Mouse (Mus musculus) spleen, postnatal 0 days (tissue): ENCODE measurements around the gene Mepce. TPM values are rescaled to one million over a fixed set of nuclear protein-coding genes. Genes with fewer than 3 reads are reported as not detected.

ENCODE experiments used
- polyA plus RNA-seq: library from polyadenylated mRNA; unstranded; fragments of >200 nt; fragmentation: Nextera tagmentation; extraction: Ambion mirVana; gene quantifications from 2 replicates; pipeline ENCODE4 v1.2.1, GENCODE M21; 2015

Mepce gene
- polyA plus RNA-seq, result 8.4 and 9.4 TPM in 2 replicates

GRCm38 (mm10) chr5:137787151-137787928 is at the start of gene Mepce, which contains the start of gene Zcwpw1:
TSS of gene Mepce (minus strand) at chr5:137787655.
TSS of gene Zcwpw1 (plus strand) at chr5:137787798.

GRCm38 (mm10) chr5:137835966-137836520 is 48.6 kb upstream of the Mepce start, which contains the start of gene Pilra:
TSS of gene Pilra (minus strand) at chr5:137836281.

DNA sequence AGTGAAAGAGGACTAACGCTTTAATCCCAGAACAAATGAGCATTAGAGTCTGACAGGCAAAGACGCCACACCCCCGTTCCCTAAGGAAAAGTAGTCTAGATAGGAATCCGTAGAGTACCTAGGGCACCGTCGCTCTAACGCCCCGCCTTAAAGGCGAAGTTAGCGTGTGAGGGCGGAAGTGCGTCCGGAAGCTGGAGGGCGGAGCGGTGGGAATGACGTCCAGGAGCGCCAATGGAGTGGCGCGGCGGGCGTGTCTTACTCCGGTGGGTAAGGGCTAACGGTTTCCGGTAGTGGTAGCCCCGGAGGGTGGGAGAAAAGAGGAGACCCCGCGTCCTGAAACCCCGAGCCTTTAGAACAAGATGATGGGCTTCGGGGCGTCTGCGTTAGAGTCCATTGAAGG is 8.8 kb downstream of the Mepce start, which contains the start of gene Ppp1r35:
Gene Ppp1r35 (plus strand): TSS at position 215 of the 400 bp plus-strand sequence.

DNA sequence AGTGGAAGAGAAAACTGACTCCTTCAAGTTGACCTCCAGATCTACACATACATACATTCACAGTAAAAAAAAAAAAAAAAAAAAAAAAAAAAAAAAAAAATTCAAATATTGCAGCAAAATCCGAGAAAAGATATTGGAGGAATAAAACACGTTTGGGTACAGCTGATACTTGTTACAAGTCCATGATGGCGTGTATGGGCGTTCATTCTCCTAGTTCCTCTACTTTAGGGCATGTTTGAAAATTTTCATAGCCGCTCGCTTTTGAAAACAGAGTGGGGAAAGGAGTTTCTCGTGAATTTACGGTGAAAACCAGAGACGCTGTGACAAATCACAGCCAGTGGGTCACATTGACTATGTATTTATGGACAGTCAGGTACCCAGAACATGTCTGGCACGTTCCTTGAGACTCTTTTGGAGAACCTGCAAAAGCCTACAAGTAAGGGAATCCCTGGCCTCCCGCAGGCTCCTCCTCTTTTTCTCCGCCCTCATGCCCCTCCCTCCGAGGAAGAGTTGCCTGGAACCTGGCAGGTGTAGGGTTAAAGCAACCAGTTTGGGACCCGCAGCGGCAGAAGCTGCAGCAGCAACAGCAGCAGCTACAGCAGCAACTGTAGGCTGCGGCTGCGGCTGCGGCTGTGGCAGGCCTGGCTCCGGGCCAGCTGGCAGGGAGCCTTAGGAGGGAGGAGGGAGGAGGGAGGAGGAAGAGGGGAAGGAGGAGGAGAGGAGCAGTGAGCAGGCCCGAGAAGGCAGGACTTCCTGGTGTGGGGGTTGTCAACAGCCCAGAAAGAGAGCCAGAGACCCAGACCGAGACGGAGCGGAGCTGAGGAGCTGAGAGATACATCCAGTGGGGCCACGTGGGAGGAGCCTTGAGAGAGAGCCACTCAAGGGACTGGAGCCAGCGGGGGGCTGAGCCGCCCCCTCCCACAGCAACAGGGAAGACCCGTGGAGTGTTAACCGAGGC is 42.0 kb downstream of the Mepce start, which contains the start of gene Tsc22d4:
Gene Tsc22d4 (plus strand): TSS at position 517 of the 958 bp plus-strand sequence.

DNA sequence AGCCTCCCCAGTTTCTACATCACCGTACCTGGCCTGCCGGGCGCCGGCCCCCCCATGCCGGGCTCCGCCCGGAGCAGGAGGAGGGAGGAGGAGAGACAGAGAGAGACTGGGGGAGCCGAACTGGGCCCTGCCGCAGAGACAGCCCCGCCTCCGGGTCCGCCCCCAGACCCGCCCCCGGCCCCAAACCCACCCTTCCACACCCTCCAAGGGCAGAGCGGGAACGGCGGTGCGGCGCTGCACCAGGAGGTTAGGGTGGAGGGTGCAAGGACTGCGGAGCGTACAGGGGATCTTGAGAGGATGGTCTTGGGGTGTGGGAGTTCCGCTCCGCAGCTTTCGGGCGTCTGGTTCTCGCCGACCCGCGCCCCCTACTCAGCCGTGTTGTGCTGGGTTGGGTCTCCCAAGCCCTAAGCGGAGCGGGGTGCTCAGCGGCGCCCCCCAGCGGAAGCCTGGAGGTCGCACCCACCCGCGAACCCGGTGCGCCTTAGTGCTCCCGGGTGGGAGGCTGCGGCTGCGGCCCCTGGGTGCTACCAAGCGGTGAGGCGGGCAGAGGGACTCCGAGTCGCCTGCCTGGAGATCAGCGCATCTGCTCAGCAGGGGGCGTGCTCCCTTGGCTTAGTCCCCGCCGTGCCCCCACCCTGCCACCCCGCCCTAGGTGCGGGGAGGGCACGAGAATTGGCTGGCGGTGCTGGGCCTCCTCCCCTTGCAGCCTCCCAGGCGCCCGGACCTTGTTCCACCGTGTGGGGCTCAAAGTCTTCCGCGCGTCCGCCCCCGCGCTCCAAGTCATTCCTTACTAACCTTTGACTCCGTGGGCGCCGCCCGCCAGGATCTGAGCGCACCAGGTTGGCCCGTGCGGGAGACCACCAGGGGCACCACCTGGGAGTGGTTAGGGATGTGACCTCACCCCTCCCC is 46.2 kb downstream of the Mepce start, which contains the start of gene Nyap1:
Gene Nyap1 (minus strand): TSS at position 585 of the 909 bp plus-strand sequence.

Other genes with a start within 250 kb of the Mepce start
- gene Actl6b, start 234.1 kb downstream of the Mepce start, polyA plus RNA-seq, result not detected in 2 replicates
- 43.2 and 45.5 TPM in 2 replicates for gene Tfr2, start 217.8 kb downstream of the Mepce start, polyA plus RNA-seq
- gene Mospd3, start 186.6 kb downstream of the Mepce start, polyA plus RNA-seq, result 55.8 TPM in 2 replicates
- gene Pcolce, start 173.9 kb downstream of the Mepce start, polyA plus RNA-seq, result 61.6 and 75.4 TPM in 2 replicates
- gene Fbxo24, start 158.7 kb downstream of the Mepce start, polyA plus RNA-seq, result 0.10 TPM in 1 of 2 replicates, not detected in the other
- 41.9 and 54.3 TPM in 2 replicates for gene Lrch4, start 158.5 kb downstream of the Mepce start, polyA plus RNA-seq
- 9.0 and 10.1 TPM in 2 replicates for gene Gm20605, start 158.5 kb downstream of the Mepce start, polyA plus RNA-seq
- gene Sap25, start 146.3 kb downstream of the Mepce start, polyA plus RNA-seq, result 16.9 and 18.4 TPM in 2 replicates
- gene Irs3, start 141.9 kb downstream of the Mepce start, polyA plus RNA-seq, result 0.05 and 0.12 TPM in 2 replicates
- gene Agfg2, start 102.9 kb downstream of the Mepce start, polyA plus RNA-seq, result 36.8 and 43.3 TPM in 2 replicates
- 0.24 and 0.30 TPM in 2 replicates for gene Nyap1, start 46.0 kb downstream of the Mepce start, polyA plus RNA-seq
- 114 and 132 TPM in 2 replicates for gene Tsc22d4, start 41.9 kb downstream of the Mepce start, polyA plus RNA-seq
- 28.5 and 28.7 TPM in 2 replicates for gene Ppp1r35, start 8.8 kb downstream of the Mepce start, polyA plus RNA-seq
- 5.6 and 7.4 TPM in 2 replicates for gene Zcwpw1, start 143 bp upstream of the Mepce start, polyA plus RNA-seq
- gene Pilra, start 48.6 kb upstream of the Mepce start, polyA plus RNA-seq, result 16.8 and 27.1 TPM in 2 replicates
- 17.8 and 27.4 TPM in 2 replicates for gene Pilrb1, start 70.5 kb upstream of the Mepce start, polyA plus RNA-seq
- 25.5 and 39.0 TPM in 2 replicates for gene Pilrb2, start 84.2 kb upstream of the Mepce start, polyA plus RNA-seq
- 0.18 and 0.27 TPM in 2 replicates for gene Cyp3a13, start 134.0 kb upstream of the Mepce start, polyA plus RNA-seq
- gene Gjc3, start 175.4 kb upstream of the Mepce start, polyA plus RNA-seq, result 0.04 TPM in 1 of 2 replicates, not detected in the other
- 0.46 TPM in 1 of 2 replicates, not detected in the other for gene Azgp1, start 193.9 kb upstream of the Mepce start, polyA plus RNA-seq
- not detected in 2 replicates for gene Smok3a, start 233.6 kb upstream of the Mepce start, polyA plus RNA-seq
- not detected in 2 replicates for gene Smok3b, start 233.8 kb upstream of the Mepce start, polyA plus RNA-seq